Mouse (Mus musculus) liver, embryonic 14.5 days (tissue): Measurements from ENCODE around the gene Adipor2.
A peak's percentile ranks its signal among the peaks of the same experiment; 100 is the strongest.

ENCODE experiments used
- CTCF ChIP-seq: IDR thresholded peaks from 2 replicates; pipeline ENCODE4 v1.5.1; 2016; ENCODE audit warnings: antibody characterized with exemption, low read depth, control low read depth
- EP300 ChIP-seq: IDR thresholded peaks from 2 replicates; pipeline ENCODE4 v1.6.1; 2016; ENCODE audit warnings: antibody characterized with exemption, low read depth

GRCm38 (mm10) chr6:119348234-119348633 lies 69.3 kb downstream of the Adipor2 start:
- TF ChIP-seq CTCF (peak; percentile 80), EP300 (no peak)
